Mouse (Mus musculus) stomach, postnatal 0 days (tissue): ENCODE measurements around the gene Il12a.

Experiments
- CTCF ChIP-seq: IDR thresholded peaks from 2 replicates; pipeline ENCODE4 v1.5.1; 2016; ENCODE audit warnings: antibody characterized with exemption, low read depth, mild to moderate bottlenecking, moderate library complexity
- EP300 ChIP-seq: optimal IDR thresholded peaks from 2 replicates; pipeline ENCODE3; 2016; ENCODE audit warnings: antibody characterized with exemption

GRCm38 (mm10) chr3:68700091-68700490, 9.6 kb downstream of the Il12a start:
- TF ChIP-seq CTCF (no peak), EP300 (no peak)
